Mouse (Mus musculus) kidney, embryonic 15.5 days (tissue): ENCODE measurements around the gene Astn2. TPM values are rescaled to one million over a fixed set of nuclear protein-coding genes. Genes with fewer than 3 reads are reported as not detected.
A peak's percentile ranks its signal among the peaks of the same experiment; 100 is the strongest.

Experiments used
- ATAC-seq: fragments of 200-750 bp; cut with Nextera tagmentation; replicated peaks from 2 replicates; pipeline ENCODE4 v1.8.0; 2017; ENCODE audit warnings: moderate TSS enrichment; ENCODE audit not compliant: low FRiP score
- H3K27ac ChIP-seq: fragments of 300-500 bp; sonication (generic); 2 replicates; pipeline ENCODE4 v1.5.1; 2015; ENCODE audit warnings: mild to moderate bottlenecking, inconsistent platforms
- H3K27me3 ChIP-seq: fragments of 300-500 bp; sonication (generic); 2 replicates; pipeline ENCODE4 v1.6.1; 2015; ENCODE audit warnings: inconsistent platforms
- H3K36me3 ChIP-seq: fragments of 300-500 bp; sonication (generic); 2 replicates; pipeline ENCODE4 v1.6.1; 2015; ENCODE audit warnings: inconsistent platforms
- H3K4me1 ChIP-seq: fragments of 300-500 bp; sonication (generic); 2 replicates; pipeline ENCODE4 v1.6.1; 2015; ENCODE audit warnings: inconsistent platforms
- H3K4me2 ChIP-seq: fragments of 300-500 bp; sonication (generic); 2 replicates; pipeline ENCODE4 v1.6.1; 2015; ENCODE audit warnings: moderate library complexity, mild to moderate bottlenecking, inconsistent platforms
- H3K4me3 ChIP-seq: fragments of 300-500 bp; sonication (generic); replicated peaks from 2 replicates; pipeline ENCODE4 v1.5.1; 2015; ENCODE audit warnings: mild to moderate bottlenecking, inconsistent platforms
- H3K9ac ChIP-seq: fragments of 300-500 bp; sonication (generic); 2 replicates; pipeline ENCODE4 v1.6.1; 2015; ENCODE audit warnings: mild to moderate bottlenecking, inconsistent platforms
- H3K9me3 ChIP-seq: fragments of 300-500 bp; sonication (generic); replicated peaks from 2 replicates; pipeline ENCODE4 v1.6.1; 2016; ENCODE audit warnings: inconsistent platforms
- WGBS: fragments of 180-500 bp; shearing (Covaris S2); methylation state at CpG from one replicate; pipeline ENCODE4 v1.1.7; 2015; ENCODE audit warnings: mixed read lengths; 5-methylcytosine and 5-hydroxymethylcytosine counted together
- polyA plus RNA-seq: library from polyadenylated mRNA; unstranded; fragments of >200 nt; fragmentation: Nextera tagmentation; extraction: Ambion mirVana; gene quantifications from 2 replicates; pipeline ENCODE4 v1.2.1, GENCODE M21; 2015

Gene Astn2
- polyA plus RNA-seq, 1 experiment from 2014 or later: 0.70 TPM

- ATAC-seq: no peak
- no peaks in the 10 kb centered on the region for H3K36me3 ChIP-seq
- no peak overlapping the region for H3K4me3 ChIP-seq
- H3K27me3 ChIP-seq: no peaks in the 10 kb centered on the region
- H3K27ac ChIP-seq: no peak overlapping the region
- no peaks in the 10 kb centered on the region for H3K9me3 ChIP-seq
- no peak overlapping the region for H3K4me2 ChIP-seq
- H3K9ac ChIP-seq: no peak overlapping the region
- no peaks in the 10 kb centered on the region for H3K4me1 ChIP-seq
- 50% methylated on average over 2 of the region's 2 CpGs for WGBS
Observed at GRCm38 (mm10) chr4:65508101-65508500, 896.3 kb downstream of the Astn2 start.

GRCm38 (mm10) chr4:65506870-65507269, 897.5 kb downstream of the Astn2 start:
- H3K27me3 ChIP-seq: no peaks in the 10 kb centered on the region
- H3K4me3 ChIP-seq: no peak overlapping the region
- no peaks in the 10 kb centered on the region for H3K9me3 ChIP-seq
- H3K4me1 ChIP-seq: no peaks in the 10 kb centered on the region
- no peak overlapping the region for H3K4me2 ChIP-seq
- H3K27ac ChIP-seq: no peak overlapping the region
- no peak for ATAC-seq
- H3K36me3 ChIP-seq: no peaks in the 10 kb centered on the region
- H3K9ac ChIP-seq: no peak overlapping the region

GRCm38 (mm10) chr4:65496463-65496834, 908.0 kb downstream of the Astn2 start:
- peak; percentile 99 for ATAC-seq
- peaks cover 10% of the 10 kb centered on the region for H3K4me1 ChIP-seq
- H3K9ac ChIP-seq: no peak overlapping the region
- H3K27ac ChIP-seq: peak overlapping the region; percentile 29; the same call in 1 of the 2 replicates
- H3K4me2 ChIP-seq: no peak overlapping the region
- no peaks in the 10 kb centered on the region for H3K36me3 ChIP-seq
- H3K9me3 ChIP-seq: no peaks in the 10 kb centered on the region
- 6% methylated on average over 3 of the region's 3 CpGs for WGBS
- no peak overlapping the region for H3K4me3 ChIP-seq
- no peaks in the 10 kb centered on the region for H3K27me3 ChIP-seq

GRCm38 (mm10) chr4:65495705-65496462, 908.5 kb downstream of the Astn2 start:
- WGBS: 65% methylated on average over 6 of the region's 6 CpGs

GRCm38 (mm10) chr4:65491541-65491940, 912.9 kb downstream of the Astn2 start:
- H3K27me3 ChIP-seq: no peaks in the 10 kb centered on the region
- H3K4me2 ChIP-seq: no peak overlapping the region
- ATAC-seq: peak; percentile 55
- H3K4me1 ChIP-seq: peaks cover 9% of the 10 kb centered on the region
- no peaks in the 10 kb centered on the region for H3K36me3 ChIP-seq
- H3K9me3 ChIP-seq: no peaks in the 10 kb centered on the region
- no peak overlapping the region for H3K4me3 ChIP-seq
- 39% methylated on average over 2 of the region's 2 CpGs for WGBS
- H3K9ac ChIP-seq: no peak overlapping the region
- H3K27ac ChIP-seq: no peak overlapping the region

More at GRCm38 (mm10) chr4:65495705-65496462, 908.5 kb downstream of the Astn2 start:
- no peak overlapping the region for H3K9ac ChIP-seq
- H3K27ac ChIP-seq: peak overlapping the region; percentile 29; the same call in 1 of the 2 replicates
- H3K4me1 ChIP-seq: peaks cover 10% of the 10 kb centered on the region
- no peaks in the 10 kb centered on the region for H3K27me3 ChIP-seq
- no peaks in the 10 kb centered on the region for H3K36me3 ChIP-seq
- no peaks in the 10 kb centered on the region for H3K9me3 ChIP-seq
- H3K4me3 ChIP-seq: no peak overlapping the region
- H3K4me2 ChIP-seq: no peak overlapping the region
- ATAC-seq: no peak

GRCm38 (mm10) chr4:65489711-65490110, 914.7 kb downstream of the Astn2 start:
- peak; percentile 58; the same call in 1 of the 2 replicates for ATAC-seq
- H3K9ac ChIP-seq: no peak overlapping the region
- H3K9me3 ChIP-seq: no peaks in the 10 kb centered on the region
- no peak overlapping the region for H3K27ac ChIP-seq
- no peaks in the 10 kb centered on the region for H3K27me3 ChIP-seq
- no peaks in the 10 kb centered on the region for H3K36me3 ChIP-seq
- 59% methylated on average over 3 of the region's 3 CpGs for WGBS
- H3K4me3 ChIP-seq: no peak overlapping the region
- H3K4me1 ChIP-seq: no peaks in the 10 kb centered on the region
- H3K4me2 ChIP-seq: no peak overlapping the region

GRCm38 (mm10) chr4:65481632-65482031, 922.8 kb downstream of the Astn2 start:
- H3K4me2 ChIP-seq: no peak overlapping the region
- H3K9ac ChIP-seq: no peak overlapping the region
- 60% methylated on average over 5 of the region's 5 CpGs for WGBS
- no peak for ATAC-seq
- H3K4me3 ChIP-seq: no peak overlapping the region
- peaks cover 4% of the 10 kb centered on the region for H3K4me1 ChIP-seq
- no peaks in the 10 kb centered on the region for H3K9me3 ChIP-seq
- H3K27ac ChIP-seq: no peak overlapping the region
- no peaks in the 10 kb centered on the region for H3K36me3 ChIP-seq
- no peaks in the 10 kb centered on the region for H3K27me3 ChIP-seq

GRCm38 (mm10) chr4:65477106-65477505, 927.3 kb downstream of the Astn2 start:
- Histone ChIP-seq H3K4me2 (no peak overlapping the region), H3K4me1 (peaks cover 4% of the 10 kb centered on the region), H3K9ac (no peak overlapping the region), H3K27ac (no peak overlapping the region), H3K36me3 (no peaks in the 10 kb centered on the region), H3K4me3 (no peak overlapping the region), H3K9me3 (no peaks in the 10 kb centered on the region), H3K27me3 (no peaks in the 10 kb centered on the region)
- WGBS: 37% methylated on average over 6 of the region's 6 CpGs
- no peak; the same call in 1 of the 2 replicates for ATAC-seq

- H3K27me3 ChIP-seq: no peaks in the 10 kb centered on the region
- no peak overlapping the region for H3K4me3 ChIP-seq
- no peaks in the 10 kb centered on the region for H3K36me3 ChIP-seq
- no peak for ATAC-seq
- no peak overlapping the region for H3K4me2 ChIP-seq
- H3K27ac ChIP-seq: no peak overlapping the region
- no peak overlapping the region for H3K9ac ChIP-seq
- no peaks in the 10 kb centered on the region for H3K9me3 ChIP-seq
- WGBS: 54% methylated on average over 4 of the region's 4 CpGs
- H3K4me1 ChIP-seq: peaks cover 4% of the 10 kb centered on the region
Observed at GRCm38 (mm10) chr4:65475925-65476560, 928.4 kb downstream of the Astn2 start.

GRCm38 (mm10) chr4:65473141-65473540, 931.3 kb downstream of the Astn2 start:
- Histone ChIP-seq H3K27me3 (no peaks in the 10 kb centered on the region), H3K4me2 (no peak overlapping the region), H3K27ac (no peak overlapping the region), H3K9me3 (no peaks in the 10 kb centered on the region), H3K4me1 (peaks cover 4% of the 10 kb centered on the region), H3K4me3 (no peak overlapping the region), H3K9ac (no peak overlapping the region), H3K36me3 (no peaks in the 10 kb centered on the region)
- ATAC-seq: no peak
- WGBS: 76% methylated on average over 5 of the region's 5 CpGs

- H3K9ac ChIP-seq: no peak overlapping the region
- no peaks in the 10 kb centered on the region for H3K36me3 ChIP-seq
- no peak overlapping the region for H3K4me2 ChIP-seq
- H3K27me3 ChIP-seq: no peaks in the 10 kb centered on the region
- no peaks in the 10 kb centered on the region for H3K9me3 ChIP-seq
- WGBS: 82% methylated on average over 4 of the region's 4 CpGs
- H3K4me1 ChIP-seq: no peaks in the 10 kb centered on the region
- no peak for ATAC-seq
- H3K4me3 ChIP-seq: no peak overlapping the region
- no peak overlapping the region for H3K27ac ChIP-seq
Observed at GRCm38 (mm10) chr4:65449171-65449570, 955.2 kb downstream of the Astn2 start.

- 54% methylated on average over 4 of the region's 4 CpGs for WGBS
Observed at GRCm38 (mm10) chr4:65441746-65442145, 962.7 kb downstream of the Astn2 start.

More at GRCm38 (mm10) chr4:65441746-65442145, 962.7 kb downstream of the Astn2 start:
- no peaks in the 10 kb centered on the region for H3K36me3 ChIP-seq
- H3K27me3 ChIP-seq: no peaks in the 10 kb centered on the region
- no peak for ATAC-seq
- H3K4me3 ChIP-seq: no peak overlapping the region
- no peak overlapping the region for H3K27ac ChIP-seq
- H3K9ac ChIP-seq: no peak overlapping the region
- H3K9me3 ChIP-seq: no peaks in the 10 kb centered on the region
- no peak overlapping the region for H3K4me2 ChIP-seq
- H3K4me1 ChIP-seq: no peaks in the 10 kb centered on the region
